Mouse (Mus musculus) cerebral cortex, adult 2 months (tissue): ENCODE results near the gene Eif3k.

Experiments
- WGBS: fragments of 180-500 bp; shearing (Covaris S2); methylation state at CpG from one replicate; pipeline ENCODE4 v1.1.7; 2018; 5-methylcytosine and 5-hydroxymethylcytosine counted together

Eif3k gene

GRCm38 (mm10) chr7:28981651-28982273 lies at the start of gene Eif3k, which contains the start of gene Map4k1:
TSS of gene Eif3k (minus strand) at chr7:28981864.
TSS of gene Map4k1 (plus strand) at chr7:28982050.
- WGBS = under 1% methylated on average over 36 of the region's 36 CpGs

DNA sequence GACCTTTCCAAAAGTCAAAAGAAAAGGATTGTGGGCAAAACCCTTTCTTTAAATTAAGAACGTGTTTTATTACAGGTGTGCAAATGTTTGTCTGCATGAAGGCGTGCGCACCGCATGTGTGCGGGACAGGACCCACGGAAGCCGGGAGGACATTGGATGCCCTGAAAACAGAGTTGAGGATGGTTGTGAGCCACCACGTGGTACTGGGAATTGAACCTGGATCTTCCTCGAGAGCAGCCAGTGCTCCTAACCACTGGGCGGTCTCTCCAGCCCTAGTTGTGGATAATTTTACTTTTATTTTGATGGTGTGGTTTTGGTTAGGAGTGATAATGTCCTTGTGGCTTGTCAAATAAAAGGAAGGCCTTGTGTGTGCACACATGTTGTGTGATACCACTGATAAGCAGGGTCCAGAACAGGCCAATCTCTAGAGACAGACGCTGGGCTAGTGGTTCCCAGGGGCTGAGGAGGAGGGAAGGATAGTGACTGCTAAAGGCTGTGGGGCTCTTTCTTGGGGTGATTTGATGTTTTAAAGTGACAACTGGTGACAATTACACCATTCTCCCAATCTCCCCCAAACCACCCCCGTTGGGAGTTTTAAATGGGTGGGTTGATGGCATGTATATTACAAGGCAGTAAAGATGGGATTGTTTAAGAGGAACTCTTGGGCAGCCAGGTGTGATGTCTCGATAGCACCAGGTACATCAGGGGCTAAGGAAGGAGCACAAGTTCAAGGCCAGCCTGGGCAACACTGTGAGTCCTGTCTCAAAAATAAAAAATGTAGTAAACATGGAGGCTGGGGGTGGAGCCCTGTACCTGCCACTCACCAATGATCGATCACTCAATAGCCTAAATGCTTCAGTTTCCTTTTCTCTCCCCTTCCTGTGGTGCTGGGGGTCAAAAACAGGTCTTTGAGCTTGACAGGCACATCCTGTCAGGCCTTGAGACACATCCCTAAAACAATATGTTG lies 48.3 kb upstream of the Eif3k start:
- 90% methylated on average over 14 of the region's 14 CpGs for WGBS

- WGBS = 79% methylated on average over 6 of the region's 6 CpGs
Observed at GRCm38 (mm10) chr7:29028761-29029160, 47.1 kb upstream of the Eif3k start.

- WGBS = 74% methylated on average over 4 of the region's 4 CpGs
Observed at GRCm38 (mm10) chr7:29026811-29027210, 45.1 kb upstream of the Eif3k start.

DNA sequence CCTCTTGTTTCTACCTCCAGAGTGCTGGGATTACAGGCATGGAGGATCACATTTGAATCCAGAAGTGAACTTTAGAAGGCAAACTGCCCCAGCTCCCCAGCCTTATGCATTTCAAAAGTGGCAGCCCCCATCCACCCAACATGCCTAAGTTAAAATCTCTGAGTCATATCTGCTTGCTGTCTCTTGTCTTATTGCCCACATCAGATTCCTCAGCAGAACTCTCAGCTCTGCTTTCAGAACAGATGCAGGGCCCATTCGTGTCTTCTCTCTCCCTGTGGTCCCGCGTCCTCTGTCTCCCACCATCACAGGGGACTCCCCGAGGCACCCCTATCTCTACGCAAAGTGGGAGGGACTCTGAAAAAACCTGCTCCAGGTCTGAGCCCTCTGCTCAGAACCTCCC lies 44.5 kb upstream of the Eif3k start:
- WGBS = 67% methylated on average over 5 of the region's 5 CpGs

DNA sequence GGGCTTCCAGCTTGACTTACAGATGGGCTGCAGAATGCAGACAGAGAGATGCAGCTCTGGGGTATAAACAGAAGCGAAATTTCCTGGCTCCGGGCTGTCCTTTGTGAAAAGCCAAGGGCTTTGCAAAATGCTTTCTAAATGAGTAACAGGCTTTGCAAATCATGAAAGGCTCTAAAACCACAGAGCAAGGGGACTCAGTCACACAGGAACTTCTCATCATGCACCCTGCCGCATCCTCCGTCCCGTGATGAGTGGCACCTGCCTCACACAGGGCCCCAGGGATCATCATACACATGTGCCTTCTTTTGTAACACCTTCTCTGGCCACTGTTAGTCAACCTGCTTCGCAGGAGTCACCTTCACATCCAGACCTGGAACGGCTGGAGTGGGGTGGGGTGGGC lies 43.9 kb upstream of the Eif3k start:
- WGBS = 70% methylated on average over 7 of the region's 7 CpGs

DNA sequence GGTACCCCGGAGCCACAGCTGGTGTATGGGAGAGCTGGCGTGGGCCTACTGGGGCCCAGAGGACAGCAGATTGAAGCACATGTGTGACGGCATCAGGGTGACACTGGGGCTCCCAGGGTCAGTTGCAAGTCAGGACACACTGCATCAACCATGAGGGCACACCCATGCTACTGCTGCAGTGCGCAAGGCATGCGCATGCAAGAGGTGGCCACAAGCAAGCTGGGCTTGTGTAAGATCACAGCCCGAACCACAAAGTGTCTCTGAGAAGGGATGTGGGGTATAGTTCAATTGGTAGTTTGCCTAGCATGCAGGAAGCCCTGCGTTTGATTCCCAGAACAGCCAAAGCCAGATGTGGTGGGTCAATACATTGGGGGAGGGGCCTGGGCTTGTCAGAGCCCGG lies 41.9 kb upstream of the Eif3k start:
- WGBS = 97% methylated on average over 8 of the region's 8 CpGs

GRCm38 (mm10) chr7:29022479-29022878 lies 40.8 kb upstream of the Eif3k start:
- 61% methylated on average over 8 of the region's 8 CpGs for WGBS

DNA sequence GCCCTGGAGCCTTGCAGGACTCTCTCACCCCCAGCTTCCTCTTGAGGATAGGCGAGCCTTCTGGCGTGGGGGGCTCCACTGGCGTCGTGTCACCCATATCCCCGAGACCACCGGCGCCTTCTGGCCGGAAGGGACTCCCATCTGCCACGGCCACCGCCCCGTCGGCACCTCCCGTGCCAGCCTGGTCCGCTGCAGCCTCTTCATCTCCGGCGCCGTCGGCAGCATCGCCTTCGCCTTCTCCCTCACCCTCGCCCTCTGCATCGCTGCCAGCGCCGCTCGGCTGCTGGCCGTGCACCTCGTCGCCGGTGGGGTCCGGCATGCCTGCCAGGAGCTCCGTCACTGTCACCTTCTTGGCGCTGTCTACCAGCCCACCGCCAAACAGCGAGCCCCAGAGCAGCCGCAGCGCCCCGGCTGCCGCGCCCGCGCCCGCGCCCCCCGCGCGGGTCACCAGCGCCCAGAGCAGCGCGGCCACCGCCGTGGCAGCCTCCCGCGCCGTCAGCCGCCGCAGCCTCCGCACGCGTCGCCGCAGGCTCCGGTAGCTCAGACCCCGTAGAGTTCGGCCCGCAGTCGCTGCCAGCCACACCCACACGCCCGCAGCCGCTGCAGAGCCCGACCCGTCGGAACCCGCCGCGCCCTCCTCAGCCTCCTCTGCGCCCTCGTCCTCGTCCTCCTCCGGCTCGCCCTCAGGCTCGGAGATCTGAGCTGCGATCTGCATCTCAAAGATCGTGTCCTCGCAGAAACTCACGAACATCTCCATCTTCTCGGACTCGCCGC lies 38.0 kb upstream of the Eif3k start:
- WGBS = 8% methylated on average over 88 of the region's 88 CpGs

- WGBS = 92% methylated on average over 7 of the region's 7 CpGs
Observed at GRCm38 (mm10) chr7:29017222-29017621, 35.6 kb upstream of the Eif3k start.

DNA sequence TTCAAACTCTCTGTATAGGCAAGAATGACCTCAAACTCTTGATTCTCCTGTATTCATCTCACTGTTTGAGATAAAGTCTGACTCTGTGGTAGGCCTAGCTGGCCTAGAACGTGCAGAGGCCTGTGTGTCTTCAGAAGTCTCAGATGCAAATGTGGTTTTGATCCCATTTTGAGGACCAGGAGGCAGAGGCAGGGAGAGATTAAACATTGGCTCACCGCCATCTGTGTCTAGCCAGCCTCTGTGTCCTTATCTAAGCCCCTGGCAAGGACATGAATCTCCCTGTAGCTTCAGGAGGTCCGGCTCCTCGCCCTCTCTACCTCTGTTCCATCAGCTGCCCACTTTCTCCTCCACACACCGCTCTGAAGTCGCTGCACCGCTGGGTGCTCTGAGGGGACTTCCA lies 34.8 kb upstream of the Eif3k start:
- WGBS = 89% methylated on average over 7 of the region's 7 CpGs

GRCm38 (mm10) chr7:29014984-29015383 lies 33.3 kb upstream of the Eif3k start:
- WGBS = 92% methylated on average over 1 of the region's 1 CpGs

DNA sequence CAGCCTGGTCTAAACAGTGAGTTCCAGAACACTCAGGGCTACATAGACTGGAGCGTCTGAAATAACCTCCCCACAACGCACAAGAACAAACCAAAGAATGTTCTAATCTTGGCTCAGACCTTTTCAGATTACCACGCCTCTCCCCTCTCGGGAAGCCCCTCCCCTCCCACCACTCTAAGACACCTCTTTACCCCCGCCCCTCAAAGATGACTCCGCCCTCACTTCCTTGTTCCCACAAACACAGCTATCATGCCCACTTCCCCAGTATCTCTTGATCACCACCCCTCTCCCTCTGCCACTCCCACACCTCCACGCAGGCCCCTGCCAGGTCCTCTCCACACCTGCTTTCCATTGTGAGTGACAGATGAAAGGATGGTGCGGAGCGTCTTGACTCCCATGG lies 27.1 kb upstream of the Eif3k start:
- WGBS = 75% methylated on average over 9 of the region's 9 CpGs

DNA sequence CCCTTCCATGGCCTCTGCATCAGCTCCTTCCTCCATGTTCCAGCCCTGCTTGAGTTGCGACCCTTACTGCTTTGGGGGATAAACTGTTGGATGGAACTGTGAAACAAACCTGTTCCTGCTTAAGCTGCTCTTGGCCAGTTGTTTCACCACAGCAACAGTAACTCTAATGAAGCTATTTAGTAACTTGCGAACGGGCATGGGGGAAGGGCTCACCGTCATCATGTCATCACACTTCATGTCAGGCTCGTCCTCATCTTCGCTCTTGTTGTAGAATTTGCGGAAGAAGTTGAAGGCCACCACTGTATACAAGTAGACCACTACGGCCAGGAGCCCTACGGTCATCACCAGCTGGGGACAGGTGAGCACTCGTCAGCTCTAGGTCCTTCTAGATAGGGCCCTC lies 26.5 kb upstream of the Eif3k start:
- WGBS = 97% methylated on average over 10 of the region's 10 CpGs

DNA sequence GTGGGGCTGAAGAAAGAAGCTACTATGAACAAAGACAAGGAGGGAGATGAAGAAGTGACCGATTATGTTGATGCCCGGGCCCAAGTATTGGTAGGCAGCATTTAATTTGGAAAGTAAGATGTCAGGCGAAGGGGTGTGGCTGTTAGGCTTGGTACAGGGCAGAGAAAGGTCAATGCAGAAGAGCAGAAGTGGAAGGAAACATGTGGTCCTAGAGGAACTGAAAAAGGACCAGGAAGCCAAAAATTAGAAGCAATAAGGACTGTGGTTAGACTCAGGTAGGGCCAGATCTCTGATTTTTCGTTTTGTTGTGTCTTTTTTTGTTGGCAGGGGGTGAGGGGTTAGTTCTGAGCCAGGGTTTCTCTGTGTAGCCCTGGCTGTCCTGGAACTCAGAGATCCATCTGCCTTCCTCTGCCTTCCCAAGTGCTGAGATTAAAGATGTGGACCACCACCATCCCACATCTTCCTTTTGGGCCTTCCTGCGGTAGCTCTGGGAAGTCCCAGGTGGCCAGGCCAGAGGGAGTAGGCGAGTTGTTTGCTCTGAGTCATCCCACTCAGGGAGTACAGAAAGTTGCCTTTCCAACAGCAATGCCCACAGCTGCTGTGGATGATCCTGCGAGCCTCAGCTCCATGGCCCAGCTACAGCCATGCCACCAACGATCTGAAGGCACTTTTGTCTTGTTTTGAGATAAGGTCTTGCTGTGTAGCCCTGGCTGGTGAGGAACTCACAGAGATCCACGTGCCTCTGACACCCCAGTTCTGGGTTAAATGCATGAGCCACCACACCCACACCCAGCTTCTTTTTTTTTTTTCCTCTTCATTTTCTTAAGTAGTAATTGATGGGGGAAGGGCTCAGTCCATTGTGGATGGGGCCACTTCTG lies 25.8 kb upstream of the Eif3k start:
- WGBS = 73% methylated on average over 9 of the region's 9 CpGs

GRCm38 (mm10) chr7:29000651-29001605 lies 19.3 kb upstream of the Eif3k start:
- WGBS = 9% methylated on average over 43 of the region's 43 CpGs

DNA sequence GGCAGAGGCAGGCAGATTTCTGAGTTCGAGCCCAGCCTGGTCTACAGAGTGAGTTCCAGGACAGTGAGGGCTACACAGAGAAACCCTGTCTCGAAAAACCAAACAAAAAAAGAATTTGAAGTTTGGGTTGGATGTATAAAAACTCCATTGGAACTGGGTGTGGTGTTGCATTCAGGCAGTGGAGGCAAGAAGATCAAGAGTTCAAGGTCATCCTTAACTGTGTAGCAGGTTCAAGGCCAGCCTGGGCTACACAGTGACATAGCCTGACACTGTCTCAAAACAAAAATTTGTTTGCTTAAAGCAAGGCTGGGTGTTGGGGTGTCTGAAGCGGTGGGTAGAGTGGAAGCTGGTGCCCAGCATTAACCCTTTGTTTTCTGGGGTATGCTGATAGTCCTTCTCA lies 11.7 kb upstream of the Eif3k start:
- 82% methylated on average over 3 of the region's 3 CpGs for WGBS

DNA sequence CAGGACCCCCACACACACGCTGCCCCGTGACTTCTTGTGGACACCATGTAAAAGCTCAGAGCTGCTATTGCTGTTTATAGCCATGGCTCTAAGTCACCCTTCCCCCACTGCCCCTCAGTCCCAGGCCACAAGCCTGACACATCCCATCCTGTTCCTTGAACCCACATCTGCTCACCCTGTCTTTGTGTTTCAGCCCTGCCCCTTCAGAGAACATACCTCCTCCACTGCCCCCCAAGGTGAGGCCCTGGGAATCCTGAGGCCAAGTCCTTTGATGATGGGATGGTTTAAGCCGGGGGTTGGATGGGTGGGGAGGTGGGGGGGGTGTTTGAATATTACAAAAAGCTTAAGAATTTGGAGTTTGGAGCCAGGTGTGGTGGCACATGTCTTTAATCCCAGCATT lies 11.3 kb upstream of the Eif3k start:
- 87% methylated on average over 3 of the region's 3 CpGs for WGBS

DNA sequence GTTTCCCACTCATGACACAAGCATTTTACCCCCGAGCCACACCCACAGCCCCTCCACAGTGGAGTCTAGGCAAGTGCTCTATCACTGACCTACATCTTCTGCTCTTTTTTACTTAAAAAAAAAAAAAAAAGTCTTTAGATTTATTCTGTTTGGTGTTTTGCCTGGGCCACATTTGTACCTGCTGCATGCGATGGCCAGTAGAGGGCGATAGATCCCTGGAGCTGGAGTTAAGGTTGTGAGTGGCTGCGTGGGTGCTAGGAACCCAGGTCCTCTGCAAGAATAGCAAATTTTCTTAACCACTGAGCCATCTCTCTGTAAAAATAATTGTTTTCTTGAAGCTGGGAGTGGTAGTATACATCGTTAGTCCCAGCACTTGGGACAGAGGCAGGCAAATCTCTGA lies 10.0 kb upstream of the Eif3k start:
- WGBS = 75% methylated on average over 5 of the region's 5 CpGs

- WGBS = 65% methylated on average over 14 of the region's 14 CpGs
Observed at GRCm38 (mm10) chr7:28990766-28991273, 9.2 kb upstream of the Eif3k start.
